ENCODE assay signal across 8 mouse cellular contexts in genomic region chr2:16355611-16356105, GRCm38 (mm10). TPM values are rescaled to one million over a fixed set of nuclear protein-coding genes. Genes with fewer than 3 reads are reported as not detected.
DNase-seq lines count a peak whose midpoint lies in the region; ATAC-seq and TF ChIP-seq lines count a peak whose summit lies in the region.

No protein-coding gene starts in this region.

- H3K27me3 ChIP-seq in lung, embryonic 14.5 days (ENCODE audit: insufficient read depth, low read length) = no peaks in the 10 kb centered on the region
- no peaks in the 10 kb centered on the region for H3K27me3 ChIP-seq in embryonic facial prominence, embryonic 13.5 days
- no peaks in the 10 kb centered on the region for H3K27me3 ChIP-seq in intestine, embryonic 14.5 days (replicated peaks; ENCODE audit: control insufficient read depth, insufficient read depth, low read length)

- peak; percentile 28 for DNase-seq in adrenal gland, postnatal 10 days
- no peak for DNase-seq in adrenal gland, adult (ENCODE audit: inconsistent age in 2 of 2, low spot score in 1 of 2)
- peak; percentile 80 for DNase-seq in lung, embryonic 14.5 days
- DNase-seq in lung, adult 18-20 months = no peak
- no peak for DNase-seq in intestine, embryonic 14.5 days (ENCODE audit: low spot score)
- DNase-seq in spleen, postnatal 36 days (ENCODE audit: low spot score in 2 of 2) = peak; percentile 24 to 26

- peak; percentile 91 for ATAC-seq in lung, embryonic 14.5 days (ENCODE audit: insufficient read depth)
- peak; percentile 87 for ATAC-seq in embryonic facial prominence, embryonic 13.5 days (ENCODE audit: insufficient number of reproducible peaks, insufficient read depth, low FRiP score, low TSS enrichment, low read depth)
- ATAC-seq in intestine, embryonic 14.5 days (replicated peaks; ENCODE audit: low FRiP score, low TSS enrichment, low read depth) = peak; percentile 79

- no peak for TF ChIP-seq CTCF in lung, embryonic 14.5 days (IDR thresholded peaks at IDR 0.05; ENCODE audit: low read depth)

- peak overlapping the region; percentile 61 for H3K4me3 ChIP-seq in lung, embryonic 14.5 days (ENCODE audit: low read depth, low read length)
- peak overlapping the region; percentile 67 for H3K4me3 ChIP-seq in embryonic facial prominence, embryonic 13.5 days
- peak overlapping the region; percentile 60 for H3K4me3 ChIP-seq in intestine, embryonic 14.5 days (ENCODE audit: low read depth, low read length)
- H3K4me3 ChIP-seq in macrophage (ENCODE audit: inconsistent target) = peak overlapping the region; percentile 21; the same call in 1 of the 2 replicates

- under 1% methylated on average over 22 of the region's 22 CpGs for WGBS in lung, embryonic 14.5 days
- under 1% methylated on average over 22 of the region's 22 CpGs for WGBS in embryonic facial prominence, embryonic 13.5 days
- WGBS in intestine, embryonic 14.5 days = 0% methylated on average over 22 of the region's 22 CpGs
- WGBS in macrophage (ENCODE audit: missing documents) = 1% methylated on average over 16 of the region's 22 CpGs

- H3K27ac ChIP-seq in lung, embryonic 14.5 days (ENCODE audit: low read depth) = peak overlapping the region; percentile 91
- peak overlapping the region; percentile 87 for H3K27ac ChIP-seq in embryonic facial prominence, embryonic 13.5 days
- H3K27ac ChIP-seq in intestine, embryonic 14.5 days (ENCODE audit: low read depth) = peak overlapping the region; percentile 69; the same call in 1 of the 2 replicates
- H3K27ac ChIP-seq in macrophage = no peak overlapping the region

- no peaks in the 10 kb centered on the region for H3K36me3 ChIP-seq in lung, embryonic 14.5 days (ENCODE audit: insufficient read depth)
- H3K36me3 ChIP-seq in embryonic facial prominence, embryonic 13.5 days = no peaks in the 10 kb centered on the region
- H3K36me3 ChIP-seq in intestine, embryonic 14.5 days (ENCODE audit: control insufficient read depth, insufficient read depth, low read length) = no peaks in the 10 kb centered on the region
- H3K36me3 ChIP-seq in macrophage (ENCODE audit: inconsistent target) = no peaks in the 10 kb centered on the region

- peak overlapping the region; percentile 77 for H3K9ac ChIP-seq in lung, embryonic 14.5 days
- peak overlapping the region; percentile 76 for H3K9ac ChIP-seq in embryonic facial prominence, embryonic 13.5 days
- H3K9ac ChIP-seq in intestine, embryonic 14.5 days (ENCODE audit: low read length) = peak overlapping the region; percentile 60; the same call in 1 of the 2 replicates

- no peaks in the 10 kb centered on the region for H3K9me3 ChIP-seq in lung, embryonic 14.5 days (ENCODE audit: low read depth, low read length)
- no peaks in the 10 kb centered on the region for H3K9me3 ChIP-seq in embryonic facial prominence, embryonic 13.5 days
- no peaks in the 10 kb centered on the region for H3K9me3 ChIP-seq in intestine, embryonic 14.5 days (ENCODE audit: control insufficient read depth, low read length)

- H3K79me2 ChIP-seq in macrophage (ENCODE audit: inconsistent target) = no peaks in the 10 kb centered on the region

- peak overlapping the region; percentile 65 for H3K4me2 ChIP-seq in lung, embryonic 14.5 days
- H3K4me2 ChIP-seq in embryonic facial prominence, embryonic 13.5 days = peak overlapping the region; percentile 82
- H3K4me2 ChIP-seq in intestine, embryonic 14.5 days (ENCODE audit: low read length) = peak overlapping the region; percentile 79

- no peaks in the 10 kb centered on the region for H3K4me1 ChIP-seq in lung, embryonic 14.5 days (ENCODE audit: insufficient read depth)
- peaks cover 16% of the 10 kb centered on the region for H3K4me1 ChIP-seq in embryonic facial prominence, embryonic 13.5 days
- no peaks in the 10 kb centered on the region; the same call in 1 of the 2 replicates for H3K4me1 ChIP-seq in intestine, embryonic 14.5 days (replicated peaks; ENCODE audit: control insufficient read depth, insufficient read depth, low read length)

RNA-seq across cellular contexts. Expression of gene Plxdc2, which starts 0.4 kb away (rescaled TPM):
- total RNA-seq in adrenal gland, postnatal 10 days (2021) = 10 to 100 TPM; 18.1 to 19.7 TPM
- 66.6 and 71.1 TPM in 2 replicates for polyA plus RNA-seq in lung, embryonic 14.5 days (2014; fragmentation: Nextera tagmentation; extraction: Ambion mirVana)
- 29.6 and 33.0 TPM in 2 replicates for polyA plus RNA-seq in embryonic facial prominence, embryonic 13.5 days (2015; fragmentation: Nextera tagmentation; extraction: Ambion mirVana)
- 19.9 and 23.1 TPM in 2 replicates for polyA plus RNA-seq in intestine, embryonic 14.5 days (2014; fragmentation: Nextera tagmentation; extraction: Ambion mirVana)
- 10 to 100 TPM in 2 of 26 experiments, 1 to 10 TPM in 12, under 1 TPM in 11, not detected in 1; 0.13 to 18.6 (median 4.8) TPM for total RNA-seq in macrophage (2018; cell fraction: chromatin; rRNA removed)
- 1 to 10 TPM in 13 of 26 experiments, under 1 TPM in 13; 0.07 to 5.8 (median 1.4) TPM for total RNA-seq in macrophage (2018; cell fraction: cytosol; rRNA removed)
- 10 to 100 TPM in 5 of 26 experiments, 1 to 10 TPM in 9, under 1 TPM in 12; 0.21 to 16.0 (median 1.9) TPM for total RNA-seq in macrophage (2018; cell fraction: nucleus; rRNA removed)
- 1.7 to 10.7 TPM (median 8.1 TPM) in 3 replicates for polyA plus RNA-seq in macrophage (2018)

Comparison
In these comparisons a context has a peak if more than half of its experiments do, and no peak if none do; other contexts are left out.
1. DNase-seq: peak in adrenal gland, postnatal 10 days (single experiment), lung, embryonic 14.5 days (single experiment) and spleen, postnatal 36 days (2 of 2); none in adrenal gland, adult (0 of 2), lung, adult 18-20 months (0 of 2) and intestine, embryonic 14.5 days (single experiment).
2. Peak in every context shown above with its lines, with median percentiles within 50 percentile points of each other: ATAC-seq, H3K4me2 ChIP-seq, H3K4me3 ChIP-seq and H3K9ac ChIP-seq.